Mouse (Mus musculus): ENCODE measurements around the gene Gm10959.

- TF ChIP-seq POLR2A (IDR thresholded peaks at IDR 0.05; ENCODE audit: borderline replicate concordance, extremely low read depth, insufficient read depth, insufficient read length, poor library complexity, severe bottlenecking) (no peak), CTCF (IDR thresholded peaks at IDR 0.05; ENCODE audit: borderline replicate concordance, extremely low read depth, insufficient read depth, insufficient read length) (no peak)
Observed at GRCm38 (mm10) chr3:122894772-122895171, 24.4 kb downstream of the Gm10959 start, which contains the start of gene Fabp2.
